Mouse (Mus musculus): ENCODE results near the gene Nup160. TPM values are rescaled to one million over a fixed set of nuclear protein-coding genes. Genes with fewer than 3 reads are reported as not detected.
A peak's percentile ranks its signal among the peaks of the same experiment; 100 is the strongest.

Nup160 gene
- total and polyA plus RNA-seq, 2 experiments from 2014 or later = 10.9 to 21.6 TPM

GRCm38 (mm10) chr2:90717366-90717765 lies 40.4 kb downstream of the Nup160 start:
- Histone ChIP-seq H3K4me2 (ENCODE audit: low read depth) (no peak overlapping the region), H3K27ac (ENCODE audit: low read depth, low read length) (no peak overlapping the region), H3K36me3 (ENCODE audit: insufficient read depth) (peaks cover 70% of the 10 kb centered on the region), H3K9me3 (ENCODE audit: low read length) (no peaks in the 10 kb centered on the region), H3K9ac (no peak overlapping the region), H3K4me1 (ENCODE audit: insufficient read depth) (no peaks in the 10 kb centered on the region), H3K27me3 (ENCODE audit: insufficient read depth, low read length) (no peaks in the 10 kb centered on the region), H3K4me3 (ENCODE audit: low read depth, low read length) (no peak overlapping the region)
- DNase-seq (no peak), ATAC-seq (no peak)
- no peak for TF ChIP-seq CTCF (IDR thresholded peaks at IDR 0.05; ENCODE audit: low read depth)
- 86% methylated on average over 4 of the region's 4 CpGs for WGBS

- H3K9me3 ChIP-seq (ENCODE audit: low read length) = no peaks in the 10 kb centered on the region
- H3K27ac ChIP-seq (ENCODE audit: low read depth, low read length) = no peak overlapping the region
- WGBS = 39% methylated on average over 5 of the region's 5 CpGs
- no peak for DNase-seq
- no peaks in the 10 kb centered on the region for H3K4me1 ChIP-seq (ENCODE audit: insufficient read depth)
- H3K36me3 ChIP-seq (ENCODE audit: insufficient read depth) = peaks cover 69% of the 10 kb centered on the region
- no peak overlapping the region for H3K9ac ChIP-seq
- H3K4me3 ChIP-seq (ENCODE audit: low read depth, low read length) = no peak overlapping the region
- ATAC-seq = 0 out of 2 replicates have a peak, but pooled peaks have one; percentile 14
- TF ChIP-seq CTCF (IDR thresholded peaks at IDR 0.05; ENCODE audit: low read depth) = no peak
- H3K27me3 ChIP-seq (ENCODE audit: insufficient read depth, low read length) = no peaks in the 10 kb centered on the region
- H3K4me2 ChIP-seq (ENCODE audit: low read depth) = no peak overlapping the region
These were observed 40.9 kb downstream of the Nup160 start for GRCm38 (mm10) chr2:90717948-90718347.

- H3K4me1 ChIP-seq (ENCODE audit: insufficient read depth) = no peaks in the 10 kb centered on the region
- H3K36me3 ChIP-seq (ENCODE audit: insufficient read depth) = peaks cover 70% of the 10 kb centered on the region
- ATAC-seq (no peak), DNase-seq (no peak)
- no peaks in the 10 kb centered on the region for H3K27me3 ChIP-seq (ENCODE audit: insufficient read depth, low read length)
- H3K9ac ChIP-seq = no peak overlapping the region
- H3K9me3 ChIP-seq (ENCODE audit: low read length) = no peaks in the 10 kb centered on the region
- H3K4me3 ChIP-seq (ENCODE audit: low read depth, low read length) = no peak overlapping the region
- no peak overlapping the region for H3K4me2 ChIP-seq (ENCODE audit: low read depth)
- no peak overlapping the region for H3K27ac ChIP-seq (ENCODE audit: low read depth, low read length)
- 97% methylated on average over 3 of the region's 3 CpGs for WGBS
- no peak for TF ChIP-seq CTCF (IDR thresholded peaks at IDR 0.05; ENCODE audit: low read depth)
These were observed 49.8 kb downstream of the Nup160 start for GRCm38 (mm10) chr2:90726818-90727217.

GRCm38 (mm10) chr2:90735326-90735725 lies 58.3 kb downstream of the Nup160 start:
- Histone ChIP-seq H3K4me3 (ENCODE audit: low read depth, low read length) (no peak overlapping the region), H3K36me3 (ENCODE audit: insufficient read depth) (peaks cover 58% of the 10 kb centered on the region), H3K9me3 (ENCODE audit: low read length) (no peaks in the 10 kb centered on the region), H3K27ac (ENCODE audit: low read depth, low read length) (no peak overlapping the region), H3K27me3 (ENCODE audit: insufficient read depth, low read length) (no peaks in the 10 kb centered on the region), H3K4me2 (ENCODE audit: low read depth) (no peak overlapping the region), H3K4me1 (ENCODE audit: insufficient read depth) (no peaks in the 10 kb centered on the region), H3K9ac (no peak overlapping the region)
- ATAC-seq (no peak), DNase-seq (no peak)
- WGBS = 91% methylated on average over 11 of the region's 11 CpGs
- TF ChIP-seq CTCF (IDR thresholded peaks at IDR 0.05; ENCODE audit: low read depth) = no peak

GRCm38 (mm10) chr2:90738801-90739200 lies 61.8 kb downstream of the Nup160 start:
- 92% methylated on average over 3 of the region's 3 CpGs for WGBS
- Histone ChIP-seq H3K36me3 (ENCODE audit: insufficient read depth) (peaks cover 30% of the 10 kb centered on the region), H3K27ac (ENCODE audit: low read depth, low read length) (no peak overlapping the region), H3K9me3 (ENCODE audit: low read length) (no peaks in the 10 kb centered on the region), H3K27me3 (ENCODE audit: insufficient read depth, low read length) (no peaks in the 10 kb centered on the region), H3K4me1 (ENCODE audit: insufficient read depth) (no peaks in the 10 kb centered on the region), H3K4me3 (ENCODE audit: low read depth, low read length) (no peak overlapping the region), H3K4me2 (ENCODE audit: low read depth) (no peak overlapping the region), H3K9ac (no peak overlapping the region)
- TF ChIP-seq CTCF (IDR thresholded peaks at IDR 0.05; ENCODE audit: low read depth) = no peak
- DNase-seq = no peak
- no peak for ATAC-seq

GRCm38 (mm10) chr2:90739327-90739726 lies 62.3 kb downstream of the Nup160 start:
- H3K27ac ChIP-seq (ENCODE audit: low read depth, low read length) = no peak overlapping the region
- H3K36me3 ChIP-seq (ENCODE audit: insufficient read depth) = peaks cover 30% of the 10 kb centered on the region
- no peak overlapping the region for H3K4me3 ChIP-seq (ENCODE audit: low read depth, low read length)
- no peak for DNase-seq
- H3K27me3 ChIP-seq (ENCODE audit: insufficient read depth, low read length) = no peaks in the 10 kb centered on the region
- H3K9me3 ChIP-seq (ENCODE audit: low read length) = no peaks in the 10 kb centered on the region
- no peak for TF ChIP-seq CTCF (IDR thresholded peaks at IDR 0.05; ENCODE audit: low read depth)
- H3K4me1 ChIP-seq (ENCODE audit: insufficient read depth) = no peaks in the 10 kb centered on the region
- ATAC-seq = no peak
- WGBS = 94% methylated on average over 3 of the region's 3 CpGs
- no peak overlapping the region for H3K4me2 ChIP-seq (ENCODE audit: low read depth)
- H3K9ac ChIP-seq = no peak overlapping the region

GRCm38 (mm10) chr2:90739921-90740320 lies 62.9 kb downstream of the Nup160 start:
- ATAC-seq = no peak
- H3K4me2 ChIP-seq (ENCODE audit: low read depth) = no peak overlapping the region
- no peak overlapping the region for H3K27ac ChIP-seq (ENCODE audit: low read depth, low read length)
- 92% methylated on average over 5 of the region's 5 CpGs for WGBS
- no peaks in the 10 kb centered on the region for H3K9me3 ChIP-seq (ENCODE audit: low read length)
- no peak overlapping the region for H3K9ac ChIP-seq
- H3K4me3 ChIP-seq (ENCODE audit: low read depth, low read length) = no peak overlapping the region
- H3K27me3 ChIP-seq (ENCODE audit: insufficient read depth, low read length) = no peaks in the 10 kb centered on the region
- H3K36me3 ChIP-seq (ENCODE audit: insufficient read depth) = peaks cover 25% of the 10 kb centered on the region
- H3K4me1 ChIP-seq (ENCODE audit: insufficient read depth) = no peaks in the 10 kb centered on the region
- TF ChIP-seq CTCF (IDR thresholded peaks at IDR 0.05; ENCODE audit: low read depth) = no peak
- no peak for DNase-seq

Measured in forebrain, postnatal 0 days (tissue).